Mouse (Mus musculus) CD4-positive, CD25-positive, alpha-beta regulatory T cell, adult 4 months (primary cell): Measurements from ENCODE around the gene Lzic. TPM values are rescaled to one million over a fixed set of nuclear protein-coding genes. Genes with fewer than 3 reads are reported as not detected.
"Not testable (repeated sequence)": the region's sequence is repeated elsewhere in the genome, so short reads cannot be mapped to it uniquely, and the experiment has no call there.

Source experiments
- ATAC-seq: one replicate; pipeline ENCODE4 v1.8.0; 2017
- polyA plus RNA-seq, 2 experiments: library from polyadenylated mRNA; unstranded; fragments of 100-300 nt; shearing (Covaris generic); gene quantifications; one replicate each; pipeline ENCODE4 v1.2.1; 2017

Gene Lzic
- polyA plus RNA-seq = 10 to 100 TPM; 29.0 to 43.3 TPM

- ATAC-seq = peak; percentile 95
Observed at GRCm38 (mm10) chr4:149485053-149485824, at the start of gene Lzic, which contains the start of gene Nmnat1. Lzic (plus strand) TSS chr4:149485229. Nmnat1 (minus strand) TSS chr4:149485202.

GRCm38 (mm10) chr4:149440576-149440975 lies 44.5 kb upstream of the Lzic start:
- ATAC-seq = no peak

GRCm38 (mm10) chr4:149442436-149442835 lies 42.6 kb upstream of the Lzic start:
- ATAC-seq = no peak

- no peak for ATAC-seq
Observed at GRCm38 (mm10) chr4:149444465-149444864, 40.6 kb upstream of the Lzic start.

GRCm38 (mm10) chr4:149444964-149445701 lies 39.9 kb upstream of the Lzic start:
- ATAC-seq = peak; percentile 96

GRCm38 (mm10) chr4:149445868-149446267 lies 39.2 kb upstream of the Lzic start:
- ATAC-seq = no peak

GRCm38 (mm10) chr4:149446309-149446708 lies 38.7 kb upstream of the Lzic start:
- ATAC-seq = no peak

GRCm38 (mm10) chr4:149450636-149451035 lies 34.4 kb upstream of the Lzic start:
- ATAC-seq = no peak

- ATAC-seq = no peak
Observed at GRCm38 (mm10) chr4:149453656-149454055, 31.4 kb upstream of the Lzic start.

- no peak for ATAC-seq
Observed at GRCm38 (mm10) chr4:149454263-149454662, 30.8 kb upstream of the Lzic start.

- no peak for ATAC-seq
Observed at GRCm38 (mm10) chr4:149454879-149455278, 30.1 kb upstream of the Lzic start, which contains the start of gene Rbp7. Rbp7 (minus strand) TSS chr4:149454978.

- ATAC-seq = not testable (repeated sequence)
Observed at GRCm38 (mm10) chr4:149457163-149457562, 27.9 kb upstream of the Lzic start.

- no peak for ATAC-seq
Observed at GRCm38 (mm10) chr4:149457831-149458430, 27.1 kb upstream of the Lzic start.

- ATAC-seq = no peak
Observed at GRCm38 (mm10) chr4:149458526-149458925, 26.5 kb upstream of the Lzic start.

- no peak for ATAC-seq
Observed at GRCm38 (mm10) chr4:149459425-149459824, 25.6 kb upstream of the Lzic start.

GRCm38 (mm10) chr4:149460475-149460874 lies 24.6 kb upstream of the Lzic start:
- not testable (repeated sequence) for ATAC-seq

- no peak for ATAC-seq
Observed at GRCm38 (mm10) chr4:149461579-149462304, 23.3 kb upstream of the Lzic start.

- ATAC-seq = no peak
Observed at GRCm38 (mm10) chr4:149462305-149462971, 22.6 kb upstream of the Lzic start.

GRCm38 (mm10) chr4:149463435-149463950 lies 21.5 kb upstream of the Lzic start:
- no peak for ATAC-seq

- peak; percentile 96 for ATAC-seq
Observed at GRCm38 (mm10) chr4:149469557-149469956, 15.5 kb upstream of the Lzic start.

GRCm38 (mm10) chr4:149475096-149475495 lies 9.9 kb upstream of the Lzic start:
- ATAC-seq = no peak

GRCm38 (mm10) chr4:149477078-149477477 lies 8.0 kb upstream of the Lzic start, which contains the start of gene Tmem274:
Tmem274 (plus strand) TSS chr4:149477378.
- no peak for ATAC-seq
